Mouse (Mus musculus) cerebellum, adult 11-12 months (tissue): ENCODE results near the gene Csn2.

Source experiments
- DNase-seq: peaks from one replicate; pipeline ENCODE4 v3.0.0; 2022

The Csn2 gene

GRCm38 (mm10) chr5:87699530-87699929, at the start of gene Csn2:
TSS of gene Csn2 (minus strand) at chr5:87699630.
- DNase-seq = no peak

DNA sequence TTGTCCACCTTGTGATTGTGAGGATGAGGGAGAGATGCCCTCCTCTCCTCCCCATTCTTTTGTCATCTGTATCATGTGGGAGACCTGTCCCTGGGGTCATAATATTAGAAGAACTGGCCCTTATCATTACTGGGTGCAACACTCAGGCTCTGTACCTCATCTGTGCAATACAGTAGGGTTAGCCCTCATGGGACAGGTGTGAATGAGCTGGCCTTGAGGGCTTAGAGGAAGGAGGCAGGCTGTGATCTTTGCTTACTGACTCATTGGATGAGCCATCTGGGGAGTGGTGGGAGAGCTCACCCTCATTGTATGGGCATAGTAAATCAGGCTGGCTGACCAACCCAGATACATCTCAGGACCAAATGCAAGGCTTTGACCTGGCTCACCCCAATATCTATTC, 35.4 kb upstream of the Csn2 start:
- DNase-seq = no peak

GRCm38 (mm10) chr5:87705891-87706290, 6.5 kb upstream of the Csn2 start:
- no peak for DNase-seq

GRCm38 (mm10) chr5:87665908-87666307, 33.5 kb downstream of the Csn2 start, which contains the start of gene Csn1s1:
TSS of gene Csn1s1 (plus strand) at chr5:87666208.
- no peak for DNase-seq

DNA sequence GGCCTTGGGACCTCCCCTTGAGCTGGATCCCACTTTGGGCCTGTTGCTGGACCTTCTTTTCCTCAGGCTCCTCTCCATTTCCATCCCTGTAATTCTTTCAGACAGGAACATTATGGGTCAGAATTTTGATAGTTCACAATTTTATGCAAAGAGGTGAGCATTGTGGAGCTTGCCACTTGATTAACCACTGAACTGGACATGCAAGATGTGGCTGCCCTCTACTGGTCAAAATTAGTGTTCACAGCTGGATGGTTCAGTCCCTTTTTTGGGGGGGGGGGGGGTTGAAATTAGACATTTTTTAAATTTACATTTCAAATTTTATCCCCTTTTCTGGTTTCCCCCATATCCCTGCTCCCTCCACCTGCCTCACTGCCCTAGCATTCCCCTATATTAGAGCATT, 56.6 kb downstream of the Csn2 start:
- DNase-seq = no peak
